Mouse (Mus musculus): Measurements from ENCODE around the gene Olfr322.

- TF ChIP-seq CTCF (IDR thresholded peaks at IDR 0.05; ENCODE audit: low read depth) (no peak), EP300 (optimal IDR thresholded peaks at IDR 0.05) (no peak)
These were observed 50.5 kb downstream of the Olfr322 start for GRCm38 (mm10) chr11:58709086-58709485.
